Mouse (Mus musculus): ENCODE data around the gene Gmppb.
A peak's percentile ranks its signal among the peaks of the same experiment; 100 is the strongest.
"Not testable (repeated sequence)": the region's sequence is repeated elsewhere in the genome, so short reads cannot be mapped to it uniquely, and the experiment has no call there.

Gene Gmppb

GRCm38 (mm10) chr9:108049016-108049455 is at the start of gene Gmppb:
Gmppb (plus strand) TSS chr9:108049242.
- peak; percentile 95 to 97 for DNase-seq (ENCODE audit: low spot score in 2 of 2)

- DNase-seq (ENCODE audit: low spot score in 2 of 2): peak; percentile 100
Measured at GRCm38 (mm10) chr9:108001922-108002770, 46.9 kb upstream of the Gmppb start, which contains the start of gene Ip6k1. Ip6k1 (plus strand) TSS chr9:108002501.

- no peak for DNase-seq (ENCODE audit: low spot score in 2 of 2)
Measured at GRCm38 (mm10) chr9:108002778-108003530, 46.1 kb upstream of the Gmppb start.

- peak; percentile 30 to 46 for DNase-seq (ENCODE audit: low spot score in 2 of 2)
Measured at GRCm38 (mm10) chr9:108003531-108003890, 45.5 kb upstream of the Gmppb start.

GRCm38 (mm10) chr9:108008041-108008440 is 41.0 kb upstream of the Gmppb start:
- no peak for DNase-seq (ENCODE audit: low spot score in 2 of 2)

- peak; percentile 24 to 49 for DNase-seq (ENCODE audit: low spot score in 2 of 2)
Measured at GRCm38 (mm10) chr9:108010385-108010784, 38.7 kb upstream of the Gmppb start.

GRCm38 (mm10) chr9:108013577-108013976 is 35.5 kb upstream of the Gmppb start:
- DNase-seq (ENCODE audit: low spot score in 2 of 2): not testable (repeated sequence)

GRCm38 (mm10) chr9:108017127-108017526 is 31.9 kb upstream of the Gmppb start:
- DNase-seq (ENCODE audit: low spot score in 2 of 2): no peak

GRCm38 (mm10) chr9:108020741-108021140 is 28.3 kb upstream of the Gmppb start:
- DNase-seq (ENCODE audit: low spot score in 2 of 2): no peak

GRCm38 (mm10) chr9:108023216-108023615 is 25.8 kb upstream of the Gmppb start:
- no peak for DNase-seq (ENCODE audit: low spot score in 2 of 2)

- no peak for DNase-seq (ENCODE audit: low spot score in 2 of 2)
Measured at GRCm38 (mm10) chr9:108026584-108026983, 22.5 kb upstream of the Gmppb start.

GRCm38 (mm10) chr9:108027867-108028266 is 21.2 kb upstream of the Gmppb start:
- DNase-seq (ENCODE audit: low spot score in 2 of 2): no peak

- no peak for DNase-seq (ENCODE audit: low spot score in 2 of 2)
Measured at GRCm38 (mm10) chr9:108032126-108032525, 16.9 kb upstream of the Gmppb start.

GRCm38 (mm10) chr9:108035331-108036156 is 13.5 kb upstream of the Gmppb start:
- peak; percentile 51 to 59 for DNase-seq (ENCODE audit: low spot score in 2 of 2)

- DNase-seq (ENCODE audit: low spot score in 2 of 2): no peak
Measured at GRCm38 (mm10) chr9:108044751-108045492, 4.1 kb upstream of the Gmppb start.

GRCm38 (mm10) chr9:108046582-108046981 is 2.5 kb upstream of the Gmppb start:
- no peak for DNase-seq (ENCODE audit: low spot score in 2 of 2)

GRCm38 (mm10) chr9:108047601-108048565 is 1.2 kb upstream of the Gmppb start:
- no peak for DNase-seq (ENCODE audit: low spot score in 2 of 2)

GRCm38 (mm10) chr9:108048566-108048955 is 481 bp upstream of the Gmppb start:
- peak in 1 of 2 experiments; percentile 22 for DNase-seq (ENCODE audit: low spot score in 2 of 2)

- DNase-seq (ENCODE audit: low spot score in 2 of 2): no peak
Measured at GRCm38 (mm10) chr9:108049561-108050251, 664 bp downstream of the Gmppb start.

All from natural killer cell, adult 2 months (primary cell).